Mouse (Mus musculus): ENCODE measurements at regions not wholly inside any gene's neighbourhood (a gene's known extent, or its start where the extent isn't known, plus 50 kb on each side); places are given as distances from the start of the nearest gene placed in this dataset.
A peak's percentile ranks its signal among the peaks of the same experiment; 100 is the strongest.

DNA sequence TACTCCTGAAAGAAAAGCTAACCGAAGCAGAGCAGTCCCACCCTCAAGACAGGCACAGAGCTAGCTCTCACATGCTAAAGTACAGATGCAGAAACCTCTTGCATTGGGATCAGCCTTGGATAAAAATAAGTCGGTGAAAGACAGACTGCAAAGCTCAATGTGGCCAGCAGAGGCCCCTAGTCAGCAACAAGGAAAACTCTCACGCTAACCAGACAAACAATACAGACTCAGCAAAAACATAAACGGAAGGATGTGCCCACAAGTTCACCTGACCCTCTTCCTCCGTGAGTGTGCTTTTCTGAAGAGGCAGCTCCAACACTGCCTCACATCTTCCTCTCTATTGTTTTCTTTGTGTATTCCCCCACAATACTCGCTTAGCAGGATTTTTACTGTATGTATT lies 77.8 kb downstream of the Rpia start:
- H3K4me1 ChIP-seq (ENCODE audit: control insufficient read depth, insufficient read depth, low read length), result no peaks in the 10 kb centered on the region
- no peak overlapping the region for H3K4me3 ChIP-seq (replicated peaks; ENCODE audit: extremely low read depth, low read depth, low read length)
- WGBS, result 5% methylated on average over 6 of the region's 6 CpGs
- TF ChIP-seq POLR2A (IDR thresholded peaks at IDR 0.05; ENCODE audit: borderline replicate concordance, extremely low read depth, low read depth, low read length) (no peak), CTCF (IDR thresholded peaks at IDR 0.05; ENCODE audit: insufficient read depth, low read length) (peak; percentile 42; the same call in 1 of the 2 replicates)
- DNase-seq, result peak; percentile 41

DNA sequence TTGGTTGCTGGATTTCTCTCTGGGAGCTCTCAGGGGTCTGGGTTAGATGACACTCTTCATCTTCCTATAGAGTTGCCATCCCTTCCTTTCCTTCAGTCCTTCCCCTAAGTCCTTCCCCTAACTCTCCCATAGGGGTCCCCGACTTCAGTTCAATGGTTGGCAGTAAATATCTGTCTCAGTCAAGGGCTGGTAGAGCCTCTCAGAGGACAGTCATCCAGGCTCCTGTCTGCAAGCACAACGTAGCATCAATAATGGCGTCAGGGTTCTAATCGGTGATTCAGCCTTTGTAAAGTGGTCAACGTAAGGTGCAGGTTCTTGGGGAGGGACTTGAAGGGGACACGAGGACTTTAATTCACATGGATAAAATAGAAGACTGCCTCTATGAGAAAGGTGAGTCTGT lies 78.4 kb downstream of the Rpia start:
- TF ChIP-seq POLR2A (IDR thresholded peaks at IDR 0.05; ENCODE audit: borderline replicate concordance, extremely low read depth, low read depth, low read length) (no peak), CTCF (IDR thresholded peaks at IDR 0.05; ENCODE audit: insufficient read depth, low read length) (no peak)
- no peak for DNase-seq
- Histone ChIP-seq H3K4me1 (ENCODE audit: control insufficient read depth, insufficient read depth, low read length) (no peaks in the 10 kb centered on the region), H3K4me3 (replicated peaks; ENCODE audit: extremely low read depth, low read depth, low read length) (no peak overlapping the region)
- 81% methylated on average over 6 of the region's 6 CpGs for WGBS

DNA sequence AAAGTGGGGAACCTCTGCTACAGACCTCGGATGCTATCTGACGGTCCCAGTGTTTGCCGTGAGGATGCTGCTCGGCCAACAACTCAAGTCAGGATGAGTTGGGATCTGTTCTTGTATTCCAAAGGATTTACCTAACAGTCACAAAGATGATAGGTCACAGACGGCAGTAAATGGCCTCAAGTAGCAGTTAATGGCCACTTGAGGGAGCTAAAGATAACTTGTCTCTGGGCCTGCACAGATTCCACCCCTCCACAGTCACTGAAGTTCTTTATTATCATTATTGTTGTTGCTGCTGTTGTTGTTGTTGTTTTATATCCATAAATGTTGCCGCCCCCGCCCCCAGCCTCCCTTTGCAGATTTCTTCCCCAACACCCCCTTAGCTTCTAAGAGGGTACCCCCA lies 78.9 kb downstream of the Rpia start:
- TF ChIP-seq CTCF (IDR thresholded peaks at IDR 0.05; ENCODE audit: insufficient read depth, low read length) (no peak), POLR2A (IDR thresholded peaks at IDR 0.05; ENCODE audit: borderline replicate concordance, extremely low read depth, low read depth, low read length) (no peak)
- H3K4me3 ChIP-seq (replicated peaks; ENCODE audit: extremely low read depth, low read depth, low read length), result no peak overlapping the region
- H3K4me1 ChIP-seq (ENCODE audit: control insufficient read depth, insufficient read depth, low read length), result no peaks in the 10 kb centered on the region
- WGBS, result 29% methylated on average over 7 of the region's 7 CpGs
- DNase-seq, result no peak

DNA sequence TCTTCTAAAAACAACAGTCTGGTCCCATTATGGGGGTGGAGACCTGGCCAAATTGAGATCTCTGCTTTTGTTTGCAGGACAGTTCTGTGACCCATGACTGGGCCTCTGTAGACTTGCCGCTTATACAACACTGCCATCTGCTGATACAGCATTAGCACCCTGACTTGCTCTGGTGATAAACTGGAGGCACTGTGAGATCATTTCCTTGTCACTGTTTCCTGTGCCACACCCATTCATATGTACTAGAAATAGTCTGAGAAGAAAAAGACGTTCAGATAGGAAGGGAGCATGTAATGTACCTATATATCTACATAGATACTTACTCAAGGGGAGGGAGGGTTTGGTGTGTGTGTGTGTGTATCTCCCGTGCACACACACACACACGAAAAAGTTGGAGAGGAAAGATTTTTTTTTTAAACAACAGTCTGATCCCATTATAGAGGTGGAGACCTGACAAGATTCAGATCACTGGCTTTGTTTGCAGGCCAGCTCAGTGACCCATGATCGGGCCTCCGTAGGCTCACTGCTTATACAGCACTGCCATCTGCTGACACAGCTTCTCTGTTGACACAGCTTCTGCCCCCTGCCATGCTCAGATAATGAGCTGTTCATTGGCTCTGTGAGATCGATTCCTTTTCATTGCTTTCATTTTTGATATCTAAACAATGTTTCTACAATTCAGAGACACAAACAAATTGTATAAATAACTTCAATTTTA lies 82.5 kb downstream of the Rpia start:
- H3K4me1 ChIP-seq (ENCODE audit: control insufficient read depth, insufficient read depth, low read length), result no peaks in the 10 kb centered on the region
- no peak for DNase-seq
- 10% methylated on average over 7 of the region's 7 CpGs for WGBS
- peak; percentile 46 for TF ChIP-seq CTCF (IDR thresholded peaks at IDR 0.05; ENCODE audit: insufficient read depth, low read length)
- no peak for TF ChIP-seq POLR2A (IDR thresholded peaks at IDR 0.05; ENCODE audit: borderline replicate concordance, extremely low read depth, low read depth, low read length)
- no peak overlapping the region for H3K4me3 ChIP-seq (replicated peaks; ENCODE audit: extremely low read depth, low read depth, low read length)

DNA sequence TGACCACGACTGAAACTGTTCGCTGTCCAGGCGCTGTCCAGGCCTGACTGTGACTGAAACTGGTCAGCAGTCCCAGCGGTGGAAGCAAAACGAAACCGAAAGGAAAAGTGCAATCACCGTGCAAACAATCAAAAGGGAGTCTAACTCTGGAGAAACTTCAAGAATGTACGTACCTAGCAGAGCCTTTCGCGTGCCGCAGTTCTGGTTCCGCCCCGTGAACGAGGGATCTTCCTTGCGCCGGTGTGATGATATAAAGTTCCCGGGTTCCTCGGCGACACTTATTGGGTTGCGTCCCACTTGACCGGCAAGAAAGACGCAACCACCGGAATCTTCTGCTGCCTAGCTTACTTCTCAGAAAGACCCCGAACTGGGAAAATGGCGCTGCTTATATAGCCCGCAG lies 96.4 kb downstream of the Rpia start:
- DNase-seq, result no peak
- Histone ChIP-seq H3K4me3 (replicated peaks; ENCODE audit: extremely low read depth, low read depth, low read length) (no peak overlapping the region), H3K4me1 (ENCODE audit: control insufficient read depth, insufficient read depth, low read length) (no peaks in the 10 kb centered on the region)
- WGBS, result 98% methylated on average over 26 of the region's 26 CpGs
- TF ChIP-seq POLR2A (IDR thresholded peaks at IDR 0.05; ENCODE audit: borderline replicate concordance, extremely low read depth, low read depth, low read length) (no peak), CTCF (IDR thresholded peaks at IDR 0.05; ENCODE audit: insufficient read depth, low read length) (no peak)
